Mouse (Mus musculus): ENCODE data around the gene Slc22a3. TPM values are rescaled to one million over a fixed set of nuclear protein-coding genes. Genes with fewer than 3 reads are reported as not detected.

Slc22a3 gene
- total RNA-seq, 2 experiments from 2014 or later: 1.3 to 2.7 TPM

Other genes with a start within 250 kb of the Slc22a3 start
- 10 to 100 TPM; 26.1 to 32.0 TPM for gene Map3k4, start 188.9 kb downstream of the Slc22a3 start, total RNA-seq (2021)
- gene Plg, start 129.1 kb downstream of the Slc22a3 start, total RNA-seq (2021): 1 to 10 TPM in 1 of 2 experiments, under 1 TPM in 1; 0.52 to 4.1 TPM
- under 1 TPM in 1 of 2 experiments, not detected in 1; 0.12 TPM for gene Slc22a2, start 76.4 kb upstream of the Slc22a3 start, total RNA-seq (2021)
- not detected for gene Slc22a1, start 168.1 kb upstream of the Slc22a3 start, total RNA-seq (2021)